ENCODE assay signal across 16 mouse cellular contexts in genomic region chr8:117475819-117476218, GRCm38 (mm10). TPM values are rescaled to one million over a fixed set of nuclear protein-coding genes. Genes with fewer than 3 reads are reported as not detected.
A peak's percentile ranks its signal among the peaks of the same experiment; 100 is the strongest.
DNase-seq lines count a peak whose midpoint lies in the region; ATAC-seq and TF ChIP-seq lines count a peak whose summit lies in the region.
"Had no signal": no experiment of that assay in that cellular context is flagged by ENCODE, and none has a peak within 500 bp of the region (broad histone marks: within the 10 kb centered on the region; RNA-seq: fewer than 3 reads in every experiment).

No protein-coding gene starts in this region.

- no peaks in the 10 kb centered on the region for H3K27me3 ChIP-seq in hindbrain, embryonic 15.5 days
- no peaks in the 10 kb centered on the region for H3K27me3 ChIP-seq in hindbrain, embryonic 14.5 days (ENCODE audit: control insufficient read depth, insufficient read depth, low read length)
- no peaks in the 10 kb centered on the region for H3K27me3 ChIP-seq in kidney, embryonic 15.5 days
- H3K27me3 ChIP-seq: stomach, embryonic 15.5 days had no signal

- no peak overlapping the region for H3K9ac ChIP-seq in hindbrain, embryonic 15.5 days
- no peak overlapping the region for H3K9ac ChIP-seq in hindbrain, embryonic 14.5 days
- no peak overlapping the region for H3K9ac ChIP-seq in kidney, embryonic 15.5 days
- H3K9ac ChIP-seq: stomach, embryonic 15.5 days had no signal

- H3K9me3 ChIP-seq in hindbrain, embryonic 15.5 days: no peaks in the 10 kb centered on the region
- H3K9me3 ChIP-seq in hindbrain, embryonic 14.5 days (ENCODE audit: control insufficient read depth, low read length): no peaks in the 10 kb centered on the region
- no peaks in the 10 kb centered on the region for H3K9me3 ChIP-seq in kidney, embryonic 15.5 days (replicated peaks)
- H3K9me3 ChIP-seq: limb, embryonic 10.5 days; midbrain, embryonic 10.5 days; stomach, embryonic 15.5 days had no signal

- TF ChIP-seq CTCF in bone marrow macrophage, adult 2 months (IDR thresholded peaks at IDR 0.05; ENCODE audit: low read depth, low read length): no peak

- no peak overlapping the region for H3K27ac ChIP-seq in hindbrain, embryonic 15.5 days (replicated peaks)
- no peak overlapping the region for H3K27ac ChIP-seq in hindbrain, embryonic 14.5 days
- H3K27ac ChIP-seq in bone marrow macrophage, adult 2 months (ENCODE audit: insufficient read depth, low read depth, low read length): peak overlapping the region; percentile 72
- no peak overlapping the region for H3K27ac ChIP-seq in kidney, embryonic 15.5 days
- H3K27ac ChIP-seq: kidney, postnatal 0 days; limb, embryonic 10.5 days; midbrain, embryonic 10.5 days; stomach, embryonic 15.5 days had no signal

- WGBS in hindbrain, embryonic 15.5 days: 84% methylated on average over 7 of the region's 7 CpGs
- whole genome bisulfite sequencing in hindbrain, embryonic 14.5 days: 85% methylated on average over 7 of the region's 7 CpGs
- WGBS in kidney, embryonic 15.5 days: 72% methylated on average over 7 of the region's 7 CpGs

- TF ChIP-seq POLR2A in bone marrow macrophage, adult 2 months (IDR thresholded peaks at IDR 0.05; ENCODE audit: borderline replicate concordance, low read depth, low read length): no peak

- 0 out of 2 replicates have a peak, but pooled peaks have one; percentile 37 for ATAC-seq in hindbrain, embryonic 15.5 days (ENCODE audit: low FRiP score, low read depth)
- ATAC-seq in hindbrain, embryonic 14.5 days (ENCODE audit: low FRiP score): no peak
- ATAC-seq in kidney, embryonic 15.5 days (replicated peaks; ENCODE audit: low FRiP score): no peak

- H3K4me2 ChIP-seq in hindbrain, embryonic 15.5 days: no peak overlapping the region
- no peak overlapping the region for H3K4me2 ChIP-seq in hindbrain, embryonic 14.5 days (replicated peaks)
- no peak overlapping the region for H3K4me2 ChIP-seq in kidney, embryonic 15.5 days
- H3K4me2 ChIP-seq: stomach, embryonic 15.5 days had no signal

- H3K4me1 ChIP-seq in hindbrain, embryonic 15.5 days (replicated peaks): peaks cover 2% of the 10 kb centered on the region
- peaks cover under 1% of the 10 kb centered on the region; the same call in 1 of the 2 replicates for H3K4me1 ChIP-seq in hindbrain, embryonic 14.5 days (replicated peaks; ENCODE audit: control insufficient read depth, insufficient read depth, low read length)
- peaks cover 19% of the 10 kb centered on the region for H3K4me1 ChIP-seq in bone marrow macrophage, adult 2 months (ENCODE audit: control insufficient read depth, insufficient read depth, low read length)
- peaks cover 3% of the 10 kb centered on the region for H3K4me1 ChIP-seq in kidney, embryonic 15.5 days

- H3K36me3 ChIP-seq in hindbrain, embryonic 15.5 days: no peaks in the 10 kb centered on the region
- no peaks in the 10 kb centered on the region for H3K36me3 ChIP-seq in hindbrain, embryonic 14.5 days (replicated peaks; ENCODE audit: control insufficient read depth, insufficient read depth)
- no peaks in the 10 kb centered on the region for H3K36me3 ChIP-seq in kidney, embryonic 15.5 days
- H3K36me3 ChIP-seq: limb, embryonic 10.5 days; midbrain, embryonic 10.5 days; stomach, embryonic 15.5 days had no signal

- H3K4me3 ChIP-seq in hindbrain, embryonic 15.5 days: no peak overlapping the region
- H3K4me3 ChIP-seq in hindbrain, embryonic 14.5 days (replicated peaks; ENCODE audit: low read length): no peak overlapping the region
- H3K4me3 ChIP-seq in bone marrow macrophage, adult 2 months (ENCODE audit: insufficient read depth, low read length): no peak overlapping the region
- H3K4me3 ChIP-seq in kidney, embryonic 15.5 days (replicated peaks): no peak overlapping the region
- H3K4me3 ChIP-seq: erythroblast, embryonic 14.5 days; limb, embryonic 10.5 days; midbrain, embryonic 10.5 days; stomach, embryonic 15.5 days had no signal

- DNase-seq in hindbrain, embryonic 14.5 days (ENCODE audit: low spot score): no peak
- DNase-seq in lung, postnatal 36 days: peak; percentile 81
- DNase-seq in spleen, postnatal 36 days (ENCODE audit: low spot score in 2 of 2): peak; percentile 93
- DNase-seq in embryo, embryonic 10.5 days (ENCODE audit: low spot score): no peak
- DNase-seq in heart, postnatal 4 days: no peak
- DNase-seq: cerebellum, adult 8-10 months; gastrocnemius, postnatal 10 days; heart, postnatal 36 days had no signal

RNA-seq across cellular contexts. Expression of gene Plcg2, which starts 22.3 kb away (rescaled TPM):
- 1.4 and 1.6 TPM in 2 replicates for polyA plus RNA-seq in hindbrain, embryonic 15.5 days (2015; fragmentation: Nextera tagmentation; extraction: Ambion mirVana)
- 1.2 TPM in 2 replicates for polyA plus RNA-seq in hindbrain, embryonic 14.5 days (2014; fragmentation: Nextera tagmentation; extraction: Ambion mirVana)
- 68.7 and 77.9 TPM in 2 replicates for polyA plus RNA-seq in bone marrow macrophage, adult 2 months (2012; ENCODE audit: insufficient read depth, insufficient read length, missing spikeins)
- polyA plus RNA-seq in kidney, embryonic 15.5 days (2015; fragmentation: Nextera tagmentation; extraction: Ambion mirVana): 5.1 and 6.0 TPM in 2 replicates
- 10 to 100 TPM; 13.9 to 16.3 TPM for total RNA-seq in heart, postnatal 4 days (2021)

Comparison
In these comparisons a context has a peak if more than half of its experiments do, and no peak if none do; other contexts are left out.
1. DNase-seq: peak in lung, postnatal 36 days (single experiment) and spleen, postnatal 36 days (2 of 2); none in hindbrain, embryonic 14.5 days (single experiment), embryo, embryonic 10.5 days (single experiment) and heart, postnatal 4 days (single experiment).